ENCODE assay signal across 8 mouse cellular contexts in genomic region chr14:74946751-74947375, GRCm38 (mm10). TPM values are rescaled to one million over a fixed set of nuclear protein-coding genes. Genes with fewer than 3 reads are reported as not detected.
A peak's percentile ranks its signal among the peaks of the same experiment; 100 is the strongest.
DNase-seq lines count a peak whose midpoint lies in the region; ATAC-seq lines count a peak whose summit lies in the region.

No protein-coding gene starts in this region.

- H3K4me1 ChIP-seq in megakaryocyte, embryonic 14.5 days: peaks cover 45% of the 10 kb centered on the region

- peak overlapping the region; percentile 100 for H3K4me3 ChIP-seq in megakaryocyte, embryonic 14.5 days (replicated peaks)

- peak; percentile 46 for DNase-seq in ZHBTc4 (ENCODE audit: low read depth, low spot score)
- DNase-seq in gastrocnemius, adult 8-10 months (ENCODE audit: low spot score in 2 of 2): peak; percentile 39 to 60
- peak; percentile 91 for DNase-seq in induced T-regulatory cell, adult 2 months (ENCODE audit: low read depth)
- DNase-seq in left cerebral cortex, adult 9 months (ENCODE audit: low spot score in 2 of 2): peak; percentile 30 to 79
- peak; percentile 89 to 90 for DNase-seq in right cerebral cortex, postnatal 10 days (ENCODE audit: low spot score in 2 of 2)
- peak; percentile 87 for DNase-seq in urinary bladder, postnatal 14 days (ENCODE audit: low spot score)

- H3K36me3 ChIP-seq in megakaryocyte, embryonic 14.5 days (replicated peaks; ENCODE audit: low read length): peaks cover 3% of the 10 kb centered on the region

- H3K27me3 ChIP-seq in megakaryocyte, embryonic 14.5 days (replicated peaks): no peaks in the 10 kb centered on the region

- ATAC-seq in common myeloid progenitor, adult 5-6 weeks (replicated peaks; ENCODE audit: low read depth, poor library complexity, severe bottlenecking): peak; percentile 69

- no peaks in the 10 kb centered on the region for H3K9me3 ChIP-seq in megakaryocyte, embryonic 14.5 days

RNA-seq across cellular contexts. Expression of gene Lrch1, which starts 0.8 kb away (rescaled TPM):
- 15.9 and 16.8 TPM in 2 replicates for total RNA-seq in common myeloid progenitor, adult 5-6 weeks (2017)
- total RNA-seq in gastrocnemius, adult 8-10 months (2022): 1 to 10 TPM; 1.8 to 3.1 (median 2.5) TPM
- polyA plus RNA-seq in megakaryocyte, embryonic 14.5 days (2012; ENCODE audit: insufficient read depth, low replicate concordance): 1.9 and 2.8 TPM in 2 replicates

Comparison
In these comparisons a context has a peak if more than half of its experiments do, and no peak if none do; other contexts are left out.
1. Peak in every context shown above with its lines: DNase-seq, ATAC-seq and H3K4me3 ChIP-seq.